Mouse (Mus musculus) embryonic facial prominence, embryonic 12.5 days (tissue): ENCODE measurements around the gene Tmem213. TPM values are rescaled to one million over a fixed set of nuclear protein-coding genes. Genes with fewer than 3 reads are reported as not detected.

Source experiments
- ATAC-seq: fragments of 200-750 bp; cut with Nextera tagmentation; 2 replicates; pipeline ENCODE4 v1.8.0; 2017; ENCODE audit not compliant: insufficient number of reproducible peaks, insufficient read depth, low FRiP score, low TSS enrichment
- H3K27ac ChIP-seq: fragments of 300-500 bp; sonication (generic); 2 replicates; pipeline ENCODE4 v1.5.1; 2016; ENCODE audit warnings: mild to moderate bottlenecking
- H3K27me3 ChIP-seq: fragments of 300-500 bp; sonication (generic); 2 replicates; pipeline ENCODE4 v1.6.1; 2016; ENCODE audit warnings: mild to moderate bottlenecking, moderate library complexity
- H3K36me3 ChIP-seq: fragments of 300-500 bp; sonication (generic); 2 replicates; pipeline ENCODE4 v1.6.1; 2016; ENCODE audit warnings: mild to moderate bottlenecking
- H3K4me1 ChIP-seq: fragments of 300-500 bp; sonication (generic); 2 replicates; pipeline ENCODE4 v1.6.1; 2016
- H3K4me2 ChIP-seq: fragments of 300-500 bp; sonication (generic); replicated peaks from 2 replicates; pipeline ENCODE4 v1.6.1; 2016; ENCODE audit warnings: mild to moderate bottlenecking, moderate library complexity
- H3K4me3 ChIP-seq: fragments of 300-500 bp; sonication (generic); 2 replicates; pipeline ENCODE4 v1.5.1; 2016; ENCODE audit warnings: mild to moderate bottlenecking
- H3K9ac ChIP-seq: fragments of 300-500 bp; sonication (generic); 2 replicates; pipeline ENCODE4 v1.6.1; 2016; ENCODE audit warnings: mild to moderate bottlenecking, moderate library complexity
- H3K9me3 ChIP-seq: fragments of 300-500 bp; sonication (generic); 2 replicates; pipeline ENCODE4 v1.6.1; 2016; ENCODE audit warnings: mild to moderate bottlenecking, moderate library complexity
- WGBS: fragments of 180-500 bp; shearing (Covaris S2); methylation state at CpG from one replicate; pipeline ENCODE4 v1.1.7; 2016; 5-methylcytosine and 5-hydroxymethylcytosine counted together
- polyA plus RNA-seq: library from polyadenylated mRNA; unstranded; fragments of >200 nt; fragmentation: Nextera tagmentation; extraction: Ambion mirVana; gene quantifications from 2 replicates; pipeline ENCODE4 v1.2.1, GENCODE M21; 2016

Gene Tmem213
- polyA plus RNA-seq, 1 experiment from 2014 or later, result not detected

DNA sequence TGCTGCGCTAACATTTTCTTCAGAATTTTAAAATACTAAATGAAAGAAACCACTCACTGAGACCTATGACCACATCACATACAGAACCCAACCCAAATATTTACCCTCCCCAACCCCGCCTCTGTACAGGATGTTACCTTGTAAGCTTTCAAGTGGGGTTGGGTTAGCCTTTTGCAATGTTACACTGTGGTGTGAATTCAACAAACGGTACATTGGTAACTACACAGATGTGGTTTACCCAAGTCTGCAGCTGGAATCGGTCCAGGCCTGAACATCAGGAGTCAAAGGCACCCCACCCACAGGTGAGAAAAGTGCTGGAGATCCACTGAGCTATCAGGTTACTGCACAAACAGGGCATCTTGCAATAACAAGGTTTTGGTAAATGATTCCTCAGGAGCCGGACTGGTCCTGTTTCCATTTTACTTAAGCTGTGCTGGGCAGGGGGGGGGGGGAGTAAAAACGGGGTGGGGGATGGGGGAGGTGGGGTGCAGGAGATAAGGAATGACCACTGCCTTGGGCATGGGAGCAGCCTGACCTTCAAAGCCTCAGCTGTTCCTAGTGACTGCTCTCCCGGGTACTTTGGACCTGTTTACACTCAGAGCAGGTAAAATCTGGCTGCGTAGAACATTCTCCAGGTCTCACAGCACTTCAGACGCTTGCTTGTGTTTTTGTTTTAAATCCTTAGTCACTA lies 11.8 kb downstream of the Tmem213 start:
- no peak overlapping the region for H3K4me3 ChIP-seq
- 0 out of 2 replicates have a peak, but pooled peaks cover 2% of the 10 kb centered on the region for H3K36me3 ChIP-seq
- 0 out of 2 replicates have a peak overlapping the region, but pooled peaks have one; percentile 1 for H3K27ac ChIP-seq
- no peak overlapping the region for H3K4me2 ChIP-seq
- WGBS, result 50% methylated on average over 9 of the region's 9 CpGs
- no peak overlapping the region for H3K9ac ChIP-seq
- no peaks in the 10 kb centered on the region for H3K9me3 ChIP-seq
- ATAC-seq, result no peak
- H3K27me3 ChIP-seq, result no peaks in the 10 kb centered on the region
- H3K4me1 ChIP-seq, result peaks cover 7% of the 10 kb centered on the region; the same call in 1 of the 2 replicates

DNA sequence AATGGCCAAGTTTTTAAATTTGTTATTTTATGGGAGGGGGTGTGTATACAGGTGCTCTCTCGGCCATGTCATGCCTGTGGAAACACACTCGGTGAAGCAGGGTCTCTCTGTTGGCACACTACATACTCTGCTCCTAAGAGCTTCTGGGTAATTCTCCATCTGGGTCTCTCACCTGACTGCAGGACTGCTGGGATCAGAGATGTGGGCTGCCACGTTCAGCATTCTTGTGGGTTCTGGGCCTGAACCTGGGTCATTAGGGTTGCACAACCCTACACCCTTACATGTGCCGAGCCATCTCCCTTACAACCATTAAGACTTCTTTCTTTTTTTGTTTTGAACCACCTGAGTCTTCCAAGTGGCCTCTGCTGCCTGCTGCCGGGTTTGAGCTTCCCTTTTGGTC lies 12.8 kb downstream of the Tmem213 start:
- Histone ChIP-seq H3K27ac (no peak overlapping the region), H3K9ac (no peak overlapping the region), H3K4me2 (no peak overlapping the region), H3K4me1 (peaks cover 7% of the 10 kb centered on the region; the same call in 1 of the 2 replicates), H3K4me3 (no peak overlapping the region), H3K36me3 (peaks cover 2% of the 10 kb centered on the region; the same call in 1 of the 2 replicates), H3K9me3 (no peaks in the 10 kb centered on the region), H3K27me3 (no peaks in the 10 kb centered on the region)
- WGBS, result 80% methylated on average over 5 of the region's 5 CpGs
- ATAC-seq, result no peak

DNA sequence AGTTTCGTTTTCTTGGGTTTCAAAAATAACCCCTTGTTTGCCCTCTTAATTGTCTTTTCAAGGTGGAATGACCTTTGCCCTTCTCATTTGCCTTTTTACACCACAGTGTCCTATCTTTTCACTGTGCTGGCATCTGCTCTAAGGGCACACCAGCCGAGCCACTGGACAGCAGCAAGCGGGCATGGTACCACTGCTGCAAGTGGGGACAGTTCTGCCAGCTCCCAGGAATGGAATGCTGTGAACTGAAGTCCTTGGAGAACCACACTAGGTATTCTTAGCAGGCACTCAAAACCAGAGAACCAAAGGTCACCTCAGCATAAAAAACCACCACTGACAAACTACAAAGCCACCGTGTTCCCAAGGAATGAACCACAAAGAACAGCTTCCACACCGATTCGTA lies 13.7 kb downstream of the Tmem213 start:
- H3K9ac ChIP-seq, result no peak overlapping the region
- H3K4me3 ChIP-seq, result no peak overlapping the region
- H3K9me3 ChIP-seq, result no peaks in the 10 kb centered on the region
- H3K27ac ChIP-seq, result no peak overlapping the region
- H3K4me2 ChIP-seq, result no peak overlapping the region
- WGBS, result 67% methylated on average over 6 of the region's 6 CpGs
- ATAC-seq, result no peak
- no peaks in the 10 kb centered on the region for H3K27me3 ChIP-seq
- peaks cover 7% of the 10 kb centered on the region; the same call in 1 of the 2 replicates for H3K4me1 ChIP-seq
- peaks cover 12% of the 10 kb centered on the region for H3K36me3 ChIP-seq

DNA sequence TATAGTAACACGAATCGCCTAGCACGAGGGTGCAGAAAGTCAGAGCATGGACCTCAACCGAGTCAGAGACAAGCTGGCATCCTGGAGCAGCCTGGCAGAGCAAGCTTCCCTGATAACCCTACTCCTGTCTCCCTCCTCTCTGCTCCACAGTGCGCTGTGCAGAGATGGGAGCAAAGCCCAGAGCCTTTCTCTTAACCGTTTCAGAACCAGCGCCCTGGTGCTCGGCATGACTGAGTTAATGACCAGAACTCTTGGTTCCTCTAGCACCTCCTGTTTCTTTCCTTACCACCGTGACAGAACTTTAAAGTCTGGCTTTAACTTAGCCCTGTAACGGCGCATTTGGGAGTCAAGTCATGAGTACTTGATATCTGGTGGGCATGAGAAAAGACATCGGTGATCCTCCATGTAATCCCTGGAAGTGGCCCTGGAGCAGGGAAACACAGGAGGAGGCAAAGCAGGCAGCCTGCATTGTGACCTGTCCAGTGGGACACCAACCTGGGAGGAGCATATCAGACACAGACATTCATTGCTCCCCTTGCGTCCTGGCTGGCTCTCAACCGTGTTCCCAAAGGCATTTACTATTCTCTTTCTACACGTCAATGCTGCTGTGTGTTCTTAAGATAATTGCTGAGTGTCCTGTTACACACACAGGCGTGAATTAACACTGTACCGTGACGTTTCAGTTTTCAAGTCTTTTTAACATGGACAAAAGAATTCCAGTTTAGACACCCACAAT lies 14.6 kb downstream of the Tmem213 start:
- Histone ChIP-seq H3K4me1 (peaks cover 7% of the 10 kb centered on the region; the same call in 1 of the 2 replicates), H3K4me2 (no peak overlapping the region), H3K9me3 (no peaks in the 10 kb centered on the region), H3K27ac (no peak overlapping the region), H3K36me3 (peaks cover 20% of the 10 kb centered on the region), H3K4me3 (no peak overlapping the region), H3K27me3 (no peaks in the 10 kb centered on the region), H3K9ac (no peak overlapping the region)
- WGBS, result 67% methylated on average over 18 of the region's 18 CpGs
- no peak for ATAC-seq

DNA sequence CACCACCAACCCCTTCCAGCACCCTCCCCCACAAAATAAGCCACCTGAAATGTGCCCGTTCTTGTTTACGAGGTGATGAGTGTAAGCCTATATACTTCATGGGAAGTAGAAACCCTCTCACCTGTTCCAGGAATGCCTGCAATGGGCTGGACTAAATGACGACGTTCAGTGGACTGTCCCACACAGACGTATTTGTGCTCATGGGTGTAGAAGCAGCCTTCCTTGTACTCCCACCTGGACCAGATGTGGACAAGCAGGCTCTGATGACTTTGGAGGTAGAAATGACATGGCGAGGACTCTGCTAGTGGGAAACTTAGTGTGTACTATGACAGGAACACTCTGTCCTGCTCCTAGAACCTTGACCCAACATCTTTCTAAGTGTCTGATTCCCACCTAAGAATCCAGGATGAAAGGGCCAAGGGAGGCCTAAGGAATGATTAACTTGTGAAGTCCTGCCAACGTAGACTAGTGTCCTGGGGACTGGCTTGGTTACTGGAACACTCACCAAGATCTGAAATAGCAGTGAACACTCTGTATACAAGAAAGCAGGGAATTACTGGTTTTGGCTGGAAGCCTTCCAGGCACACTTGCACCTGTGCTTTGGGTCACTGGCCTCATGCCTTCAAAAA lies 15.3 kb downstream of the Tmem213 start, which contains the start of gene Atp6v0a4:
Gene Atp6v0a4 (minus strand): TSS at position 380 of the 629 bp plus-strand sequence.
- Histone ChIP-seq H3K4me3 (no peak within 1 kb of the TSS), H3K27ac (no peak within 1 kb of the TSS), H3K36me3 (peaks cover 23% of the 10 kb centered on the region), H3K4me2 (no peak within 1 kb of the TSS), H3K27me3 (no peaks in the 10 kb centered on the region), H3K9me3 (no peaks in the 10 kb centered on the region), H3K4me1 (peaks cover 7% of the 10 kb centered on the region; the same call in 1 of the 2 replicates), H3K9ac (no peak within 1 kb of the TSS)
- ATAC-seq, result no peak
- WGBS, result 82% methylated on average over 7 of the region's 7 CpGs

DNA sequence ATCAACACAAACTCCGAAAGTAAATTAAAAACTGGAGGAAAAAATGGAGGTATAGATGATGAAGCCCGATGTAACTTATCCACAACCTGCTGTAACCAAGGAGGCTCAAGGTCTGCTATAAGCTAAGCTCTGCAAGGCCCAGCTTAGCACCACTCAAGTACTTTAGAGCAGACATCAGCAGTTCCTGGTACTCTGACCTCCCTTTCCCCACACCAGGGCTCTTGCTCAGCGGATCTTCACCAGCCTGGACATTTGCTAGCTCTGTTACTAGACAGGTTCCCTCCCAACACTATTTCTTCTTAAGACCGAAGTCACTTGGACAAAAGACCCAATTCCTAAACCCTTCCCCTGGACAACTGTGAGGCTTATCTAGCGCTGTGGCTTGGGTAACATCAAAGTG lies 15.8 kb downstream of the Tmem213 start:
- Histone ChIP-seq H3K9ac (no peak overlapping the region), H3K4me2 (no peak overlapping the region), H3K27me3 (no peaks in the 10 kb centered on the region), H3K9me3 (no peaks in the 10 kb centered on the region), H3K27ac (no peak overlapping the region), H3K4me3 (no peak overlapping the region), H3K4me1 (peaks cover 7% of the 10 kb centered on the region; the same call in 1 of the 2 replicates), H3K36me3 (peaks cover 24% of the 10 kb centered on the region)
- ATAC-seq, result no peak
- 93% methylated on average over 5 of the region's 5 CpGs for WGBS

DNA sequence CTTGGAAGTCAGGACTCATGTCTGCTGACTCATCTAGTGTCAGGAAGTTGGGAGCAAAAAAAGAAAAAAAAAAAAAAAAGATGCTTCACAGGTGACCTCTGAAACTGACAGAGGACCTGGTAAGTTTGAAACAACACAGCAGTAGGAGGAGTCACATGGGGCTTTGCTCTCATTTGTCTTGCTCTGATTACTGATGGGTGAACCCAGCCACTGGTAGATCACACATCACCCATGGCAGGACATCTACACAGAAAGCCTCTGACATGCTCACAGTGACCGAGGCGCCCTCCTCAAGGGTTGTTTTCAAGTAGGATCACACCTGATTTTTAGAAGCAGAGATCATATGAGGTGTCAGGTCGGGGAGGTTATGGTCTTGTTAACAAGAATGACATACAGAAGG lies 16.4 kb downstream of the Tmem213 start:
- 88% methylated on average over 3 of the region's 3 CpGs for WGBS
- no peak overlapping the region for H3K9ac ChIP-seq
- no peak overlapping the region for H3K4me3 ChIP-seq
- no peaks in the 10 kb centered on the region for H3K27me3 ChIP-seq
- H3K4me1 ChIP-seq, result peaks cover 7% of the 10 kb centered on the region; the same call in 1 of the 2 replicates
- peaks cover 30% of the 10 kb centered on the region for H3K36me3 ChIP-seq
- no peak overlapping the region for H3K27ac ChIP-seq
- H3K4me2 ChIP-seq, result no peak overlapping the region
- no peaks in the 10 kb centered on the region for H3K9me3 ChIP-seq
- ATAC-seq, result no peak

DNA sequence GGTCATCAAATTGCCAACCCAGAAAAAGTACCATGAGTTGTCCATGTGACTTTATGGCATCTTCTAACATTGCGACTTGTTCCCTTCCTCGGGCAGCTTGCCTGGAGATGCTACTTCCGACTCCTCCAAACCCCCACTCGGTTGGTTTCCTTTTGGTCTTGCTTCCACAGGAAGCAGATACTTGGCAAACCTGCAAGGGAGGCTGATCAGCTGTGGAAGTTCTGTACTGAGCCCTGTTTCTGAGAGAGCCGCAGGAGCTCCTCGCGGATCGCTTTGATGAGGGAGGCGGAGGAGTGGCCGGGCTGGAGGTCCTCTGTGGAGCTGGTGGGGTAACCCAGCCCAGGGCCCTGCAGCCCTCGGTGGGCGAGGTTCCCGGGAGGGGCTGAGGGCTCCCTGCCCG lies 19.1 kb downstream of the Tmem213 start:
- no peak for ATAC-seq
- Histone ChIP-seq H3K27ac (no peak overlapping the region), H3K9me3 (no peaks in the 10 kb centered on the region), H3K4me3 (no peak overlapping the region), H3K4me2 (no peak overlapping the region), H3K9ac (no peak overlapping the region), H3K36me3 (peaks cover 42% of the 10 kb centered on the region), H3K4me1 (no peaks in the 10 kb centered on the region), H3K27me3 (no peaks in the 10 kb centered on the region)
- WGBS, result 89% methylated on average over 14 of the region's 14 CpGs

DNA sequence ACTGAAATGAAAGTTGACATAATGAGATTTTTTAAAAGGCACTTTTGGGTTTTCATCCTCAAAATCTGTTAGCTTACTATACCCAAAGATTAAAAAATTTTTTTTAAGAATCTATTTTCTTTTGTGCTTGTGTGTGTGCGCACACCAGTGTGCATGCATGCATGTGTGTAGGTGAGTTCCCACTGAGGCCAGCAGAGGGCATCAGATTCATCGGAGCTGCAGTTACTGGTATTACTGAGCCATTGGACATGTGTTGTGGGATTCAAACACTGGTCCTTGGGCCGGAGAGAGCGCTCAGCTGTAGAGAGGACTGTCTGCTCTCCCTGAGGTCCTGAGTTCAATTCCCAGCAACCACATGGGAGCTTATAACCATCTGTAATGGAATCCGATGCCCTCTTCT lies 20.8 kb downstream of the Tmem213 start:
- H3K9me3 ChIP-seq, result no peaks in the 10 kb centered on the region
- WGBS, result 97% methylated on average over 5 of the region's 5 CpGs
- H3K9ac ChIP-seq, result no peak overlapping the region
- H3K27ac ChIP-seq, result no peak overlapping the region
- no peaks in the 10 kb centered on the region for H3K27me3 ChIP-seq
- no peaks in the 10 kb centered on the region for H3K4me1 ChIP-seq
- H3K4me3 ChIP-seq, result no peak overlapping the region
- H3K36me3 ChIP-seq, result peaks cover 46% of the 10 kb centered on the region
- H3K4me2 ChIP-seq, result no peak overlapping the region
- ATAC-seq, result no peak

DNA sequence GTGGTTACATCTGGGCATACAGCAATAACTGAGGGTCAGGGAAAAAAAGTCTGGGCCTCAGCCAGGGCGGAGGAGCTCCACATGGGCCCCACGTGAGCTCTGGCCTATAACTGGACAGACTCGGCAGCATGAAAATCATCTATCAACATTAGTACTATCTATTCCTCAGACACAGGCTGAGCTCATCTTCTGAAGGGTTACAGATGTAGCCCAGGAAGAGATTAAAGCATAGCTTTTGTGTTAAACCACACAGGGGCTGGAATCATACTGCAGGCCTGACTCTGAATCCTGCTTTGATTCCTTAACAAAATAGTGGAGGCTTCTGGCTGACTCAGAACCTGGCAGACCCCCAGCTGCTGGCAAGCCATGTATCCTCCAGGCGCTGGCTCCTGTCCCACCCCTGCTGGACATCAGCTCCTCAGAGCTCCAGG lies 22.8 kb downstream of the Tmem213 start:
- no peaks in the 10 kb centered on the region for H3K4me1 ChIP-seq
- H3K27me3 ChIP-seq, result no peaks in the 10 kb centered on the region
- H3K27ac ChIP-seq, result no peak overlapping the region
- H3K9ac ChIP-seq, result no peak overlapping the region
- WGBS, result 74% methylated on average over 4 of the region's 4 CpGs
- H3K4me2 ChIP-seq, result no peak overlapping the region
- H3K36me3 ChIP-seq, result peaks cover 59% of the 10 kb centered on the region
- no peaks in the 10 kb centered on the region for H3K9me3 ChIP-seq
- no peak for ATAC-seq
- H3K4me3 ChIP-seq, result no peak overlapping the region

DNA sequence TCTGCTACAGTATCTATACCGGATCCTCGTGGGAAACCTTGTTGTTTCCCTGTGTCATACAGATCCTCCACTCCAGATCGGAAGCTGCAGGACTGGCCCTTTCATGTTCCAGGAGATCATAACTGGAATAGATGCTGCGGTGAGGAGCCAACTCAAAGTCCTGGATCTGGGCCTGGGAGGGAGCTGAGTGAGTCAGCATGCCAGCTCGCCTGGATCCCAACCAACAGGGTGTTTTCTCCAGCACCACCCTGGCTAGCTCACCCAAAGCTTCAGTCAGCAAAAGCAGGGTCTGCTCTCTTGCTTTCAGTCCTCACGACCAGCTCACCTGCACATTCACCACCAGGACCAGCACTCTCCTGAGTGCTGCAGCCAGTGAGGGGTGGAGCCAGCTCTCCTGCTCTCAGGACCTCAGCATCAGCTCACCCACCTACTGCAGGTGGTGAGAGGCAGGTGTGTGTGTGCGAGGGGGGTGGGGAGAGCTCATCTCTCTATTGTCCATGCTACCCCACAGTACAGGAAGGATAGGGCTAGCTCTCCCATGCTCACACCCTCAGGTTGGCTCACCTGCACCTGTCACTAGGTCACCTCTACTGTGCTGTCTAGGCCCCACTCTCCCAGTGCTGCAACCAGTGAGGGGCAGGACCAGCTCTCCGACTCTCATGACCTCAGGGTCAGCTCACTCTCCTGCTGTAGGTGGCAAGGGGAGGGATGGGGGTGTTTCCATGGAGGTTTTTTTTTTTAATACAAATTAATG lies 25.9 kb downstream of the Tmem213 start:
- Histone ChIP-seq H3K4me1 (no peaks in the 10 kb centered on the region), H3K9ac (no peak overlapping the region), H3K27me3 (no peaks in the 10 kb centered on the region), H3K4me2 (no peak overlapping the region), H3K4me3 (no peak overlapping the region), H3K9me3 (no peaks in the 10 kb centered on the region), H3K36me3 (peaks cover 52% of the 10 kb centered on the region), H3K27ac (no peak overlapping the region)
- no peak for ATAC-seq
- WGBS, result 88% methylated on average over 8 of the region's 8 CpGs
